Mouse (Mus musculus) lung, postnatal 0 days (tissue): ENCODE measurements around the gene Bmp5.

Experiments used
- CTCF ChIP-seq: IDR thresholded peaks from 2 replicates; pipeline ENCODE4 v1.5.1; 2016; ENCODE audit warnings: antibody characterized with exemption, mild to moderate bottlenecking
- EP300 ChIP-seq: IDR thresholded peaks from 2 replicates; pipeline ENCODE4 v1.6.1; 2016; ENCODE audit warnings: antibody characterized with exemption, mild to moderate bottlenecking, control low read depth

GRCm38 (mm10) chr9:75780558-75781276 is 5.6 kb downstream of the Bmp5 start:
- TF ChIP-seq CTCF, result no peak
- TF ChIP-seq EP300, result no peak
